Mouse (Mus musculus): ENCODE measurements around the gene Pdk3. TPM values are rescaled to one million over a fixed set of nuclear protein-coding genes. Genes with fewer than 3 reads are reported as not detected.

The Pdk3 gene
- polyA plus RNA-seq, 1 experiment from 2014 or later, result 170 TPM

- H3K4me3 ChIP-seq (ENCODE audit: low read depth, low read length), result no peak overlapping the region
- H3K9me3 ChIP-seq (replicated peaks; ENCODE audit: control insufficient read depth, low read length), result no peaks in the 10 kb centered on the region
- no peaks in the 10 kb centered on the region for H3K36me3 ChIP-seq (ENCODE audit: control insufficient read depth, insufficient read depth, low read length)
- H3K27ac ChIP-seq (ENCODE audit: low read depth, low read length), result no peak overlapping the region
- no peaks in the 10 kb centered on the region for H3K27me3 ChIP-seq (ENCODE audit: control insufficient read depth, insufficient read depth, low read length)
- H3K4me2 ChIP-seq, result no peak overlapping the region
- H3K4me1 ChIP-seq (ENCODE audit: control insufficient read depth, insufficient read depth, low read length), result no peaks in the 10 kb centered on the region
- ATAC-seq (replicated peaks; ENCODE audit: insufficient number of reproducible peaks, low FRiP score, low TSS enrichment), result no peak
- WGBS (ENCODE audit: insufficient replicate concordance), result 45% methylated on average over 6 of the region's 6 CpGs
- H3K9ac ChIP-seq (ENCODE audit: low read depth, low read length), result no peak overlapping the region
Observed at GRCm38 (mm10) chrX:93732975-93733748, 98.8 kb downstream of the Pdk3 start.

- no peaks in the 10 kb centered on the region for H3K36me3 ChIP-seq (ENCODE audit: control insufficient read depth, insufficient read depth, low read length)
- ATAC-seq (replicated peaks; ENCODE audit: insufficient number of reproducible peaks, low FRiP score, low TSS enrichment), result no peak
- H3K4me3 ChIP-seq (ENCODE audit: low read depth, low read length), result no peak overlapping the region
- H3K4me2 ChIP-seq, result no peak overlapping the region
- H3K9ac ChIP-seq (ENCODE audit: low read depth, low read length), result no peak overlapping the region
- no peaks in the 10 kb centered on the region for H3K27me3 ChIP-seq (ENCODE audit: control insufficient read depth, insufficient read depth, low read length)
- no peaks in the 10 kb centered on the region for H3K4me1 ChIP-seq (ENCODE audit: control insufficient read depth, insufficient read depth, low read length)
- no peak overlapping the region for H3K27ac ChIP-seq (ENCODE audit: low read depth, low read length)
- no peaks in the 10 kb centered on the region for H3K9me3 ChIP-seq (replicated peaks; ENCODE audit: control insufficient read depth, low read length)
Observed at GRCm38 (mm10) chrX:93732407-93732806, 99.6 kb downstream of the Pdk3 start.

GRCm38 (mm10) chrX:93730854-93731253, 101.1 kb downstream of the Pdk3 start:
- H3K4me3 ChIP-seq (ENCODE audit: low read depth, low read length), result no peak overlapping the region
- no peaks in the 10 kb centered on the region for H3K27me3 ChIP-seq (ENCODE audit: control insufficient read depth, insufficient read depth, low read length)
- no peak for ATAC-seq (replicated peaks; ENCODE audit: insufficient number of reproducible peaks, low FRiP score, low TSS enrichment)
- no peak overlapping the region for H3K9ac ChIP-seq (ENCODE audit: low read depth, low read length)
- H3K27ac ChIP-seq (ENCODE audit: low read depth, low read length), result no peak overlapping the region
- 76% methylated on average over 8 of the region's 8 CpGs for WGBS (ENCODE audit: insufficient replicate concordance)
- no peak overlapping the region for H3K4me2 ChIP-seq
- no peaks in the 10 kb centered on the region for H3K9me3 ChIP-seq (replicated peaks; ENCODE audit: control insufficient read depth, low read length)
- no peaks in the 10 kb centered on the region for H3K4me1 ChIP-seq (ENCODE audit: control insufficient read depth, insufficient read depth, low read length)
- no peaks in the 10 kb centered on the region for H3K36me3 ChIP-seq (ENCODE audit: control insufficient read depth, insufficient read depth, low read length)

GRCm38 (mm10) chrX:93729529-93729928, 102.5 kb downstream of the Pdk3 start:
- no peaks in the 10 kb centered on the region for H3K4me1 ChIP-seq (ENCODE audit: control insufficient read depth, insufficient read depth, low read length)
- H3K9ac ChIP-seq (ENCODE audit: low read depth, low read length), result no peak overlapping the region
- H3K36me3 ChIP-seq (ENCODE audit: control insufficient read depth, insufficient read depth, low read length), result no peaks in the 10 kb centered on the region
- ATAC-seq (replicated peaks; ENCODE audit: insufficient number of reproducible peaks, low FRiP score, low TSS enrichment), result no peak
- H3K9me3 ChIP-seq (replicated peaks; ENCODE audit: control insufficient read depth, low read length), result no peaks in the 10 kb centered on the region
- H3K27me3 ChIP-seq (ENCODE audit: control insufficient read depth, insufficient read depth, low read length), result no peaks in the 10 kb centered on the region
- no peak overlapping the region for H3K27ac ChIP-seq (ENCODE audit: low read depth, low read length)
- no peak overlapping the region for H3K4me2 ChIP-seq
- 85% methylated on average over 1 of the region's 1 CpGs for WGBS (ENCODE audit: insufficient replicate concordance)
- H3K4me3 ChIP-seq (ENCODE audit: low read depth, low read length), result no peak overlapping the region

Other genes starting within 250 kb of the Pdk3 start
- 13.5 and 13.7 TPM in 2 replicates for gene Pola1, start 200.0 kb downstream of the Pdk3 start, polyA plus RNA-seq (2014; fragmentation: Nextera tagmentation; extraction: Ambion mirVana)
- 2.7 and 3.4 TPM in 2 replicates for gene Pcyt1b, start 177.3 kb downstream of the Pdk3 start, polyA plus RNA-seq (2014; fragmentation: Nextera tagmentation; extraction: Ambion mirVana)
- gene AU015836, start 136.5 kb upstream of the Pdk3 start, polyA plus RNA-seq (2014; fragmentation: Nextera tagmentation; extraction: Ambion mirVana), result 0.08 TPM in 1 of 2 replicates, not detected in the other